Mouse (Mus musculus): ENCODE measurements at regions not wholly inside any gene's neighbourhood (a gene's known extent, or its start where the extent isn't known, plus 50 kb on each side); places are given as distances from the start of the nearest gene placed in this dataset.

GRCm38 (mm10) chr7:37181109-37181508 lies 483.2 kb downstream of the Tshz3 start:
- TF ChIP-seq CTCF (IDR thresholded peaks at IDR 0.05; ENCODE audit: low read depth, low read length) (no peak), POLR2A (IDR thresholded peaks at IDR 0.05; ENCODE audit: extremely low read depth, insufficient read depth, low read length) (no peak)

All from liver, adult 2 months (tissue).